Mouse (Mus musculus) ES-E14 (cell line): Measurements from ENCODE around the gene Ttn. TPM values are rescaled to one million over a fixed set of nuclear protein-coding genes. Genes with fewer than 3 reads are reported as not detected.
A peak's percentile ranks its signal among the peaks of the same experiment; 100 is the strongest.

Source experiments
- DNase-seq: peaks from one replicate; pipeline ENCODE4 v3.0.0-alpha.2; 2013; ENCODE audit warnings: low read depth, low spot score
- H3K27ac ChIP-seq: 2 replicates; pipeline ENCODE4 v1.5.1; 2012; ENCODE audit warnings: low read depth, mild to moderate bottlenecking, low read length, moderate library complexity, mixed read lengths; ENCODE audit not compliant: poor library complexity, insufficient read depth, severe bottlenecking
- H3K36me3 ChIP-seq: 2 replicates; pipeline ENCODE4 v1.6.1; 2012; ENCODE audit warnings: mild to moderate bottlenecking, low read length, moderate library complexity, mixed read lengths; ENCODE audit not compliant: control insufficient read depth, poor library complexity, insufficient read depth, severe bottlenecking
- H3K4me1 ChIP-seq, 2 experiments: fragments of 150-350 bp in 1 of 2; sonication (generic) in 1 of 2; 2 replicates each; pipeline ENCODE4 v1.6.1; 2012; ENCODE audit warnings: low read length in 2 of 2, mild to moderate bottlenecking in 1 of 2, mixed read lengths in 1 of 2; ENCODE audit not compliant: control insufficient read depth in 2 of 2, insufficient read depth in 2 of 2, poor library complexity in 1 of 2
- H3K4me3 ChIP-seq, 2 experiments: fragments of 150-350 bp in 1 of 2; sonication (generic) in 1 of 2; 2 replicates each; pipeline ENCODE4 v1.5.1; 2012; ENCODE audit warnings: low read length in 2 of 2, low read depth in 1 of 2, mild to moderate bottlenecking in 1 of 2, mixed read lengths in 1 of 2; ENCODE audit not compliant: insufficient read depth in 1 of 2, poor library complexity in 1 of 2, severe bottlenecking in 1 of 2
- H3K9ac ChIP-seq: 2 replicates; pipeline ENCODE4 v1.6.1; 2012; ENCODE audit warnings: low read depth, mild to moderate bottlenecking, low read length, mixed read lengths; ENCODE audit not compliant: poor library complexity, insufficient read depth, severe bottlenecking
- H3K9me3 ChIP-seq: fragments of 150-350 bp; sonication (generic); 2 replicates; pipeline ENCODE4 v1.6.1; 2012; ENCODE audit warnings: low read depth, mild to moderate bottlenecking, low read length; ENCODE audit not compliant: control insufficient read depth, insufficient read depth
- CHD2 ChIP-seq: IDR thresholded peaks from 2 replicates; pipeline ENCODE4 v1.6.1; 2014; ENCODE audit warnings: mild to moderate bottlenecking, low read depth, low read length, inconsistent platforms
- HCFC1 ChIP-seq: IDR thresholded peaks from 2 replicates; pipeline ENCODE4 v1.6.1; 2012; ENCODE audit warnings: low read length, inconsistent platforms, borderline replicate concordance; ENCODE audit not compliant: insufficient read depth
- MAFK ChIP-seq: IDR thresholded peaks from 2 replicates; pipeline ENCODE4 v1.6.1; 2014; ENCODE audit warnings: mild to moderate bottlenecking, low read depth, low read length, inconsistent platforms; ENCODE audit not compliant: insufficient read depth
- ZC3H11A ChIP-seq: IDR thresholded peaks from 2 replicates; pipeline ENCODE4 v1.6.1; 2012; ENCODE audit warnings: low read depth, mild to moderate bottlenecking, inconsistent platforms, low read length, borderline replicate concordance
- ZNF384 ChIP-seq: IDR thresholded peaks from 2 replicates; pipeline ENCODE4 v1.6.1; 2012; ENCODE audit warnings: low read depth, low read length, inconsistent platforms
- in situ Hi-C, 2 experiments: fragments of 600-800 bp; cut with MboI; formaldehyde crosslinking; loops; one replicate each; pipeline ENCODE4 v1.15.1; 2025; ENCODE audit warnings: low sequenced_read_pairs in 2 of 2, inconsistent platforms in 1 of 2; ENCODE audit not compliant: unreplicated experiment in 2 of 2
- total RNA-seq: library from RNA; depleted of rRNA; stranded (reverse); fragments of 300-350 nt; gene quantifications from 2 replicates; pipeline ENCODE4 v1.2.3, GENCODE M21; 2012

The Ttn gene
- total RNA-seq, 1 experiment = 19.9 TPM

DNA sequence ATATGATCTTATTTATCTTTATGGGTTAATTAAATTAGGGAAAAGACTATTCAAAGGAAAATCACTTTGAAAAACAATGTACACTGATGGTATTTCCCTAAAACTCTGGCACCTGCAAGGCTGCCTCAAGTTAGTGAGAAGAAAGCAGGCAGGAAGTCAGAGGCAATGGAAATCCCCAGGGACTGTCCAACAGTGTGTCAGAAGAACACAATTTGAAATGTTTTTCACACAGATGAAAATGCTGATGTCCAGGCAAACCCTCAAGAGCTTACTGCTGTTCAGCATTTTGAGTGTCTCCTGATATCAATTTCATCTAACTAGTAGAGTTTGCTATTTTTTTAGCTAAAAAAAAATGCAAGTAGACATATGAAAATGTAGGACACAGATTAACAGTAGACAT is 161.9 kb downstream of the Ttn start:
- H3K4me3 ChIP-seq = no peak overlapping the region
- in situ Hi-C loops = no loop called here
- no peaks in the 10 kb centered on the region for H3K9me3 ChIP-seq
- DNase-seq = no peak
- H3K9ac ChIP-seq = no peak overlapping the region
- H3K36me3 ChIP-seq = no peaks in the 10 kb centered on the region
- H3K4me1 ChIP-seq = peaks cover 0 to 7% of the 10 kb centered on the region in 2 experiments; a peak in 1 of 4 replicates
- no peak for TF ChIP-seq ZC3H11A
- no peak for TF ChIP-seq ZNF384
- TF ChIP-seq CHD2 = no peak
- no peak for TF ChIP-seq MAFK
- TF ChIP-seq HCFC1 = no peak
- H3K27ac ChIP-seq = no peak overlapping the region

DNA sequence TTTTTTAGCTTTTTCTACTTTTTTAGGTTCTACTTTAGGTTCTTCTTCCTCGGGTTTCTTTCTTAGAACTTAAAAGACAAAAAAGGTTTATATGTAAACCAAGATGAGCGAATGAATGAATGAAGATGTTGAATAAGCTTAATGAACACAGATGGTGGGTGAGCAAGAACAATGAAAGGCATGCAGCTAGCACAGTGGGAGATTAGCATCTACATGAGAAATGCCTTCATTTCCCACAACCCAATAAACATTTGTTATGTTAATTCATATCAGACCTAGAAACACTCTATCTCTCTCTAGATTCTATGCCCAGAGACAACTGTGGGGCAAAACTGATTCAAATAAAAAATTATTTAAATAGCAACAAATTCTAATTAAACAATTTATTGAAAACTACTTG is 164.6 kb downstream of the Ttn start:
- no peaks in the 10 kb centered on the region for H3K9me3 ChIP-seq
- in situ Hi-C loops = no loop called here
- H3K4me1 ChIP-seq = peaks cover 0 to 7% of the 10 kb centered on the region in 2 experiments; a peak in 1 of 4 replicates
- no peak for DNase-seq
- no peaks in the 10 kb centered on the region for H3K36me3 ChIP-seq
- H3K4me3 ChIP-seq = no peak overlapping the region
- no peak overlapping the region for H3K9ac ChIP-seq
- TF ChIP-seq MAFK (no peak), HCFC1 (no peak), ZNF384 (no peak), ZC3H11A (no peak), CHD2 (no peak)
- no peak overlapping the region for H3K27ac ChIP-seq

DNA sequence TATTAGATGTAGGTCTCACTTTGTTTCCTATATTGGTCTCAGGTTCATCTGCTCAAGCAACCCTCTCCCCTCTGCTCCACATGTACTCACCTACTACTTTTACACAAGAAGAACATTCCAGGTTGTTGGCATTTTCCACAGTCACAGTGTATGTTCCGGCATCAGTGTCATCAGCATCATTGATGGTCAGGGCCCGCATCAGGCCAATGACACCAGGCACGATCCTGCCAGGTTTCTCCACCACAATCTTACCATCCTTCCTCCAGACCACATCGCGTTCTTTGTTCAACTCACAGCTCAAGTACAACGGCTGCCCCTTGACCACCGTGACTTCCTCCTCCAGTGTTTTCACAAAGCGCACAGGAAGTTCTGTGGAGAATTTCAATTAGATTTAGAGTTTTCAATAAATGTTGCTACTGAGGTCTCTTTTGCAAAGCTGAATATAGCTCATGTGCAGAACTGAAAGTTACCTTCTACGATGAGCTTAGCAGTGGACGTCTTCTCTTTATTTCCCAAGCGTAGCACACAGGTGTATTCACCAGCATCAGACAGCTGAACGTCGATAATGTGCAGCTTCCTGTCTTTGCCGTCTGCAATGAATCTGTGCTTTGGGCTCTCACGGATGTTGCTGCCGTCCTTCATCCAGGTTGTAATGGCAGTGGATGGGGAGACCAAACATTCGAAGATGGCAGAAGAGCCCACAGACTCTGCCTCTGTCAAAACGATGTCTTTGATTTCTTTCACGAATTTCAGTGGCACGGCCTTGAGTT is 168.1 kb downstream of the Ttn start:
- peaks cover 0 to 7% of the 10 kb centered on the region in 2 experiments; a peak in 1 of 4 replicates for H3K4me1 ChIP-seq
- H3K36me3 ChIP-seq = no peaks in the 10 kb centered on the region
- no peak overlapping the region for H3K27ac ChIP-seq
- no peak overlapping the region for H3K9ac ChIP-seq
- no peak for DNase-seq
- in situ Hi-C loops = no loop called here
- no peak for TF ChIP-seq CHD2
- TF ChIP-seq ZC3H11A = no peak
- no peak for TF ChIP-seq MAFK
- no peak for TF ChIP-seq HCFC1
- TF ChIP-seq ZNF384 = no peak
- H3K9me3 ChIP-seq = no peaks in the 10 kb centered on the region
- no peak overlapping the region for H3K4me3 ChIP-seq

DNA sequence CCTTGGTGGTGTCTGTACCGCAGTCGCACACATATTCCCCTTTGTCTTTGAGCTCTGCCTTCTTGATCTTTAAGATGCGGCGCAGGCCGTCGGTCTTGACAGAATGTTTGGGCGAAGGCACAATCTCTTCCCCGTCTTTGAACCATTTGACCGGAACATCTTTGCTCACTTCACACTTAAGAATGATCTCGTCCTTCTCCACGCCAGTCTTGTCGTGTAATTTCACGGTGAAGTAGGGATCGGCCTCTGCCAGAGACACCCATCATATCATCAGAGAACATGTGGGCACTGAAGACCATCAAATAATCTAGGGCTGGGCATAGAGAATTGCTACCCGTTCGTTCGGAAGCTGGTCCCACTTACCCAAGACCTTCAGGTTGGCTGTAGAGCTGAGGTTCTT is 171.2 kb downstream of the Ttn start:
- H3K4me3 ChIP-seq = 0 out of 4 replicates have a peak overlapping the region, but pooled peaks of 1 of the 2 experiments have one; percentile 6
- no peaks in the 10 kb centered on the region for H3K9me3 ChIP-seq
- H3K4me1 ChIP-seq = peaks cover 8 to 9% of the 10 kb centered on the region in 2 experiments
- no peak overlapping the region for H3K27ac ChIP-seq
- in situ Hi-C loops = no loop called here
- no peak overlapping the region for H3K9ac ChIP-seq
- no peak for DNase-seq
- TF ChIP-seq CHD2 (no peak), ZC3H11A (no peak), ZNF384 (no peak), MAFK (no peak), HCFC1 (no peak)
- no peaks in the 10 kb centered on the region for H3K36me3 ChIP-seq
